Mouse (Mus musculus): ENCODE results near the gene Krt80.

The Krt80 gene

GRCm38 (mm10) chr15:101370101-101370911 is at the start of gene Krt80:
Gene Krt80, minus strand, starts transcription at chr15:101370162.
- peak; percentile 97 for DNase-seq

GRCm38 (mm10) chr15:101418950-101419349 is 49.0 kb upstream of the Krt80 start:
- DNase-seq = no peak

GRCm38 (mm10) chr15:101414807-101415565 is 45.0 kb upstream of the Krt80 start:
- DNase-seq = no peak

GRCm38 (mm10) chr15:101413916-101414635 is 44.1 kb upstream of the Krt80 start:
- DNase-seq = peak; percentile 35

GRCm38 (mm10) chr15:101412188-101412587 is 42.2 kb upstream of the Krt80 start:
- peak; percentile 77 for DNase-seq

- peak; percentile 73 for DNase-seq
Observed at GRCm38 (mm10) chr15:101410775-101411174, 40.8 kb upstream of the Krt80 start, which contains the start of gene Krt7. Gene Krt7, plus strand, starts transcription at chr15:101411043.

GRCm38 (mm10) chr15:101398269-101398668 is 28.3 kb upstream of the Krt80 start:
- peak; percentile 65 for DNase-seq

- no peak for DNase-seq
Observed at GRCm38 (mm10) chr15:101397683-101398082, 27.7 kb upstream of the Krt80 start.

- no peak for DNase-seq
Observed at GRCm38 (mm10) chr15:101396921-101397320, 27.0 kb upstream of the Krt80 start.

- DNase-seq = no peak
Observed at GRCm38 (mm10) chr15:101396466-101396865, 26.5 kb upstream of the Krt80 start.

- DNase-seq = no peak
Observed at GRCm38 (mm10) chr15:101394908-101395307, 24.9 kb upstream of the Krt80 start.

- DNase-seq = no peak
Observed at GRCm38 (mm10) chr15:101392251-101392650, 22.3 kb upstream of the Krt80 start.

GRCm38 (mm10) chr15:101390203-101390602 is 20.2 kb upstream of the Krt80 start:
- no peak for DNase-seq

GRCm38 (mm10) chr15:101388034-101388541 is 18.1 kb upstream of the Krt80 start:
- peak; percentile 75 for DNase-seq

- DNase-seq = peak; percentile 72
Observed at GRCm38 (mm10) chr15:101387176-101387575, 17.2 kb upstream of the Krt80 start.

- DNase-seq = peak; percentile 64
Observed at GRCm38 (mm10) chr15:101385064-101385463, 15.1 kb upstream of the Krt80 start.

- DNase-seq = no peak
Observed at GRCm38 (mm10) chr15:101384610-101385009, 14.6 kb upstream of the Krt80 start.

- no peak for DNase-seq
Observed at GRCm38 (mm10) chr15:101382811-101383210, 12.8 kb upstream of the Krt80 start.

GRCm38 (mm10) chr15:101381758-101382157 is 11.8 kb upstream of the Krt80 start:
- peak; percentile 93 for DNase-seq

- no peak for DNase-seq
Observed at GRCm38 (mm10) chr15:101378646-101379045, 8.7 kb upstream of the Krt80 start.

GRCm38 (mm10) chr15:101376776-101377061 is 6.8 kb upstream of the Krt80 start:
- DNase-seq = no peak

- no peak for DNase-seq
Observed at GRCm38 (mm10) chr15:101375956-101376775, 6.2 kb upstream of the Krt80 start.

Measured in lung, postnatal 10 days (tissue).